Mouse (Mus musculus) heart, adult 2 months (tissue): ENCODE results near the gene Zswim1. TPM values are rescaled to one million over a fixed set of nuclear protein-coding genes. Genes with fewer than 3 reads are reported as not detected.

Experiments
- DNase-seq, 2 experiments: peaks; one replicate each; pipeline ENCODE4 v3.0.0; 2021
- H3K27ac ChIP-seq: fragments of 200-600 bp; 2 replicates; pipeline ENCODE4 v1.8.1; 2022
- H3K27me3 ChIP-seq: fragments of 200-500 bp; 2 replicates; pipeline ENCODE4 v1.6.1; 2012; ENCODE audit warnings: mild to moderate bottlenecking, low read length, inconsistent platforms, mixed read lengths; ENCODE audit not compliant: control insufficient read depth, insufficient read depth
- H3K36me3 ChIP-seq: fragments of 200-500 bp; 2 replicates; pipeline ENCODE4 v1.6.1; 2012; ENCODE audit warnings: low read length, inconsistent platforms; ENCODE audit not compliant: control insufficient read depth, insufficient read depth
- H3K4me1 ChIP-seq: fragments of 200-500 bp; 2 replicates; pipeline ENCODE4 v1.6.1; 2011; ENCODE audit warnings: low read length; ENCODE audit not compliant: control insufficient read depth, insufficient read depth
- H3K4me3 ChIP-seq: fragments of 200-600 bp; 2 replicates; pipeline ENCODE4 v1.8.1; 2022
- H3K79me2 ChIP-seq: fragments of 200-500 bp; replicated peaks from 2 replicates; pipeline ENCODE4 v1.6.1; 2012; ENCODE audit warnings: mild to moderate bottlenecking, inconsistent platforms, low read length, moderate library complexity, mixed read lengths; ENCODE audit not compliant: control insufficient read depth, insufficient read depth
- H3K9ac ChIP-seq: fragments of 200-500 bp; 2 replicates; pipeline ENCODE4 v1.6.1; 2012; ENCODE audit warnings: low read depth, mild to moderate bottlenecking, control low read depth, inconsistent platforms, low read length, mixed read lengths
- CTCF ChIP-seq: fragments of 200-600 bp; IDR thresholded peaks from 2 replicates; pipeline ENCODE4 v1.8.1; 2022; ENCODE audit warnings: antibody characterized with exemption, mild to moderate bottlenecking, moderate library complexity
- EP300 ChIP-seq: fragments of 200-500 bp; IDR thresholded peaks from 2 replicates; pipeline ENCODE4 v1.6.1; 2011; ENCODE audit warnings: low read depth, low read length, control low read depth; ENCODE audit not compliant: insufficient read depth
- POLR2A ChIP-seq: fragments of 200-500 bp; IDR thresholded peaks from 2 replicates; pipeline ENCODE4 v1.6.1; 2011; ENCODE audit warnings: mild to moderate bottlenecking, low read depth, low read length, control low read depth; ENCODE audit not compliant: insufficient read depth
- WGBS: fragments of 180-500 bp; shearing (Covaris S2); methylation state at CpG from one replicate; pipeline ENCODE4 v1.1.7; 2018; 5-methylcytosine and 5-hydroxymethylcytosine counted together
- intact Hi-C: fragments of 180-260 bp; cut with DNase I; formaldehyde crosslinking; loops from one replicate; pipeline ENCODE4 v1.15.1; 2025
- long read RNA-seq: library from polyadenylated mRNA; stranded (forward); transcript quantifications from one replicate; pipeline ENCODE4 v2.0.0, GENCODE M21; 2021
- polyA plus RNA-seq: library from polyadenylated mRNA; depleted of rRNA; stranded (reverse); fragments of >200 nt; gene quantifications from 2 replicates; pipeline ENCODE4 v1.2.3, GENCODE M21; 2012; rRNA removed
- total RNA-seq, 2 experiments: library from RNA; stranded (reverse); gene quantifications; 2 replicates each; pipeline ENCODE4 v1.2.3; 2021

Gene Zswim1
- total RNA-seq (1 to 10 TPM; 4.5 to 5.3 TPM), polyA plus RNA-seq (5.1 and 6.4 TPM in 2 replicates)
- long read RNA-seq, transcript Zswim1-201 (2 exons, 2,705 nt) = major isoform, 11 of 12 reads
- long read RNA-seq, partial matches to known transcripts = 0 of 12 reads
- long read RNA-seq, other reads (novel, unspliced or antisense) = 1 of 12 reads

DNA sequence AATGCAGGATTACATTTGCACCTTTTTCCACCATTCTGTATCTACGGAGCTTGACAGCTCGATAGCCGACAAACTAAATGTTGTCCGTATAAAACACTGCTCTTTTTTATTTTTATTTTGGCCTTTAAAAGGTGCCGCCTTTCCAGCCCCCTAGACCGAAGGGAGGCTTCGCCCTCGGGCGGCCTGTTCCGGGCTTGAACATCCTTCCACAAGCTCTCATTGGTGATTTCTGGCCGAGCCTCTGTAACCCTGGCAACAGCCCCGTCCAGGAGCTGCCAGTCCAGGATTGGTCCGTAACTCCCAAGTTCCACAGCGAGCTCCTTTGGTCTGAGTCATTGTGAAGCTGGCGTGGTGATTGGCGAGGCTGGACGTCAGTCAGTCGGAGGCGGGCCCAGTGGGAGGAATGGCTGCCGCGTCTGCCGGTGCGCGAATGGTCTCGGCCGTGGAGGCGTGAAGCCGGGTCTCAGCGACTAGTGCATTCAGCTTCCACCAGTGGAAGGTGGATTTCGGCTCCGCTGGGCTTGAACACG is at the start of gene Zswim1:
TSS of gene Zswim1 (plus strand) at position 51 of the 530 bp plus-strand sequence.
- Histone ChIP-seq H3K27me3 (no peaks in the 10 kb centered on the region), H3K4me3 (peak within 1 kb of the TSS; percentile 61), H3K79me2 (no peaks in the 10 kb centered on the region), H3K4me1 (no peaks in the 10 kb centered on the region; the same call in 1 of the 2 replicates), H3K9ac (peak within 1 kb of the TSS; percentile 90), H3K27ac (peak within 1 kb of the TSS; percentile 80), H3K36me3 (no peaks in the 10 kb centered on the region)
- intact Hi-C loops = loop anchor here (2.0 kb wide), 1 partner anchor 18 kb away; the partner anchor contains the start of genes Acot8 and Zswim3
- WGBS = 1% methylated on average over 32 of the region's 32 CpGs
- TF ChIP-seq EP300 = no peak
- peak; percentile 84 for TF ChIP-seq POLR2A
- peak; percentile 14; the same call in 1 of the 2 replicates for TF ChIP-seq CTCF
- DNase-seq = peak; percentile 99 to 100

DNA sequence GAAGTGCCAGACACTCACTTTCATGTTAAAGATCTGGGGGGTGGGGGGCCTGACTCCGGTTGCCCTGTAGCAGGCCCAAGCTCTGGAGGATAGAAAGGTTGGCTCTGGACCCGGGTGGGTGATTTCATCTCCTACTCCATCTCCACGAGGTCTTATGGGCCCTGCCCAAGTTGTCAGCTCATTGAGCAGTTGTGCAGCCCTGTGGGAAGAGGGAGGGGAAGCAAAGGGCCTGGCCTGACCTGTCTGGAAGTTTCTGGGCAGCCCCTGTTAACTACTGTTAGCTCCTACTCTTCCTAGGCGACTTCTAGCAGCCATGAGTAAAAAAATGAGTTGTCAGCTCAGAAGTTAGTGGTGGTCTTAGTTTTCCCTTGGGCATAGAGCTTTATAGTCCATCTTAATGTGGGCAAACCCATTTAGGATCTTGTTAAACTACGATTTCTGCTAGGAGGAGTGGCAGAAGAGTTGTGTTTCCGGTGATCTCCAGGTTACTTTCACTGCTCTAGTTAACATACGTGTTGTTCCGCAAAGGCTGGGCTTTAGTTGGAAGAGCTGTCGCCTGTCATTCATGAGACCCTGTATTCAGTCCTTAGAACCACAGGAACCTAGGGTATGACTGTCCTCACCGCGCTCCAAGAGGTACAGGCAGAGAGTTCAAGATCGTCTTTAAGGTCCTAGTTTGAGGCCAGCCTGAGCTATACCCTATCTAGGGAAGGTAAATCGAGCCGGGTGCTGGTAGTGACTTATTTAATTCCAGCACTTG is 49.1 kb upstream of the Zswim1 start:
- Histone ChIP-seq H3K4me1 (no peaks in the 10 kb centered on the region), H3K27me3 (no peaks in the 10 kb centered on the region), H3K9ac (no peak overlapping the region), H3K79me2 (no peaks in the 10 kb centered on the region), H3K36me3 (no peaks in the 10 kb centered on the region), H3K4me3 (no peak overlapping the region), H3K27ac (no peak overlapping the region)
- no peak for TF ChIP-seq CTCF
- intact Hi-C loops = no loop called here
- no peak for DNase-seq
- WGBS = 79% methylated on average over 14 of the region's 14 CpGs

DNA sequence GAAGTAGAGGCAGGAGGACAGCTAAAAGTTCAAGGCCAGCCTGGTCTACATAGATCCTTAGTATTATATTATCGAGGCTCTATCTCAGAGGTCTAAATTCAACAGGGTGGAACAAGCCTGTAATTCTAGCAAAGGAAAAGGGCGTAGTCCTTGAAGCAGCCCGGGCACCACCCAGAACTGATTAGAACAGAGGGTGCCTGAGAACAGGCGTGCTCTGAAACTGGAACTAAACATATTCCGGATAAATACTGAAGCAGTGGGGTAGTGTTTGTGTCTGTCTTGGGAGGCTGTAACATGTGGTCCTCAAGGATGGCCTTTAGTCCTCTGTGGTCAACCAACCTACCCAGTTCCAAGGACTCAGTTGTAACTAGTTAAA is 48.5 kb upstream of the Zswim1 start:
- no peak overlapping the region for H3K4me3 ChIP-seq
- no peaks in the 10 kb centered on the region for H3K36me3 ChIP-seq
- DNase-seq = no peak
- WGBS = 52% methylated on average over 5 of the region's 5 CpGs
- H3K27ac ChIP-seq = no peak overlapping the region
- intact Hi-C loops = no loop called here
- TF ChIP-seq CTCF (no peak), POLR2A (no peak), EP300 (no peak)
- H3K4me1 ChIP-seq = no peaks in the 10 kb centered on the region; the same call in 1 of the 2 replicates
- H3K79me2 ChIP-seq = no peaks in the 10 kb centered on the region
- no peak overlapping the region for H3K9ac ChIP-seq
- H3K27me3 ChIP-seq = no peaks in the 10 kb centered on the region

DNA sequence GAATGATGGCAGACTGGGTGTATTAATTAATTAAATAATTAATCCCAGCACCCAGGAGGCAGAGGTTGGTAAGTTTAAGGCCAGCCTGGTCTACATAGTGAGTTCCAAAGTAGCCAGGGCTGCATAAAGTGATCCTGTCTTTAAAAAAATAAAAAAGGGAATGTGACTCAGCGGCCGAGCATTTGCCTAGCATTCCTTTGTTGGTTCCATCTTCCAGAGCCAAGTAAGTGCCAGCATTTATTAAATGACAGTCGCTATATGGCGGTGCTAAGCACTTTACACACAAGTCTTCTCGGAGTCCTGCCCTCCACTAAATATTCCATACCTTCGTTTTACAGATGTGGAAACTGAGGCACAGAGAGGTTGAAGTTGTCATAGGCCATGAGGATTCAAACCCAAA is 46.4 kb upstream of the Zswim1 start:
- Histone ChIP-seq H3K79me2 (no peaks in the 10 kb centered on the region), H3K27ac (no peak overlapping the region), H3K4me1 (no peaks in the 10 kb centered on the region; the same call in 1 of the 2 replicates), H3K9ac (no peak overlapping the region), H3K36me3 (no peaks in the 10 kb centered on the region), H3K4me3 (no peak overlapping the region), H3K27me3 (no peaks in the 10 kb centered on the region)
- no peak for TF ChIP-seq EP300
- TF ChIP-seq POLR2A = no peak
- no peak for TF ChIP-seq CTCF
- 78% methylated on average over 6 of the region's 6 CpGs for WGBS
- DNase-seq = no peak
- intact Hi-C loops = no loop called here

DNA sequence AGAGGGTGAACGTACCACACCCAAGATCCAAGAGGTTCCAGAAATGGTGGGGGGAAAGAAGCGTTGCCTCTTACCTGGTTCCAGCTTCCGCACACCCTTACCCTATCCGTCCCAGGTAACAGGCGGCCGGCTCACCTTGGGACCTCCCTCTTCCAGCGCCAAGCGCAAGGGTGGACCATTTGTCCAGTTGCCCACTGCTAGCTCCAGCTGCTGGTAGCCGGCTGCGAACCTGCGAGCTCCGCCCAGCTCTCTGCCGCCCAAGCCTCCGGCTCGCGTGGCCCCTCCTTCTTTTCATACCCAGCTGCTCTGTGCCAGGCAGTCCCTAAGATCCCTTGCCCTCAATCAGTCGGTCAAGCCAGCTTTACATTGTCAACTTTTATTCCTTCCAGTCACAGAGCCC is 45.7 kb upstream of the Zswim1 start:
- intact Hi-C loops = no loop called here
- Histone ChIP-seq H3K4me1 (no peaks in the 10 kb centered on the region; the same call in 1 of the 2 replicates), H3K9ac (no peak overlapping the region), H3K79me2 (no peaks in the 10 kb centered on the region), H3K27ac (no peak overlapping the region), H3K27me3 (no peaks in the 10 kb centered on the region), H3K4me3 (no peak overlapping the region), H3K36me3 (no peaks in the 10 kb centered on the region)
- DNase-seq = no peak
- TF ChIP-seq POLR2A (no peak), CTCF (no peak), EP300 (no peak)
- whole genome bisulfite sequencing = 69% methylated on average over 17 of the region's 17 CpGs

- Histone ChIP-seq H3K9ac (no peak overlapping the region), H3K36me3 (no peaks in the 10 kb centered on the region), H3K27ac (no peak overlapping the region), H3K79me2 (no peaks in the 10 kb centered on the region), H3K4me3 (no peak overlapping the region), H3K27me3 (no peaks in the 10 kb centered on the region), H3K4me1 (no peaks in the 10 kb centered on the region; the same call in 1 of the 2 replicates)
- no peak for TF ChIP-seq POLR2A
- no peak for TF ChIP-seq CTCF
- TF ChIP-seq EP300 = no peak
- no peak for DNase-seq
- 82% methylated on average over 30 of the region's 30 CpGs for WGBS
- intact Hi-C loops = no loop called here
Observed at GRCm38 (mm10) chr2:164777246-164778014, 45.1 kb upstream of the Zswim1 start.
